Mouse (Mus musculus): ENCODE data around the gene Fbxl4. TPM values are rescaled to one million over a fixed set of nuclear protein-coding genes. Genes with fewer than 3 reads are reported as not detected.

Gene Fbxl4
- polyA plus RNA-seq, 1 experiment from 2014 or later = 5.3 TPM

DNA sequence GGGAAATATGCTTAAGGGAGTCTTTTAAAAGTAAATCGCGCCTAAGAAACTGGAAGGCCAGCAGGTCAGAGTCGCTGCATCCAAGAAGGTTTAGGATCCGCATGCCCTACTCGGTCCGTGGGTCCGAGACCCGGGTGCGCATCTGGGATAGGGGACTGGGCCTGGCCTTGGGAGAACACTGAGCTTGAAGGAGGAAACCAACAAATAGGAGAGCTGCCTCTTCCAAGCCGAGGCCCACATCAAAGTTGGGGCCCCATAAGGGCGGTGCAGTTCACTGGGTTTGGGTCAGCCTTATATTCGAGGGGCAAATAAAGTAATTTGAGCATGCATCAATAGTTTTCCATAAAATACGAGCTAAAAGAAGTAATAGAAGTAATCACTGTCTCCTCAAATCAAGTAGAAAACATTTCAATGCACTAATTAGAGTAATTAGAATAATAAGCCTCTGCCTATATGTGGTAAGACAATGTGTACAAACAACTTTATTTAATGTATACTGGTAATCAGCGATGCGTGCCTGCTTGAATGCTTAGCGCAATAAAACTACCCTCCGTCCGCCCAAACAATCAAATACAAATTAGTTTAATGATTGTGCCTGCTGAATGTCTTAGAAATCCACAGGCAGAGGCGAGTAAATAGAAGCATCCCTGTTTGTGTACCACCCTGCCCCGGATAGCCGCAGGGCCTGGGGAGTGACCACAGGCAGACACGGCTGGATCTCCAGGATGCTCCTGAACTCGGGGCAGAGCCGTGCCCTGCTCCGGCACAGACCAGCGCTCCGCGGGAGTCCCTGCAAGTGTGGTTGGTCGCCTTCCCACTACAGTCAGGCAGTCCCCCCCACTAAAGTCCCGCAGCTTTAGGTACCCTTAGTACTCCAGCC lies 121.4 kb downstream of the Fbxl4 start:
- WGBS (ENCODE audit: insufficient replicate concordance) = 4% methylated on average over 30 of the region's 30 CpGs
- H3K4me3 ChIP-seq = no peak overlapping the region
- no peaks in the 10 kb centered on the region for H3K36me3 ChIP-seq
- H3K4me1 ChIP-seq = no peaks in the 10 kb centered on the region
- no peak overlapping the region for H3K27ac ChIP-seq
- H3K9me3 ChIP-seq (replicated peaks) = no peaks in the 10 kb centered on the region
- no peak overlapping the region for H3K9ac ChIP-seq
- ATAC-seq = no peak
- H3K27me3 ChIP-seq (replicated peaks) = peaks cover 88% of the 10 kb centered on the region
- H3K4me2 ChIP-seq = no peak overlapping the region

DNA sequence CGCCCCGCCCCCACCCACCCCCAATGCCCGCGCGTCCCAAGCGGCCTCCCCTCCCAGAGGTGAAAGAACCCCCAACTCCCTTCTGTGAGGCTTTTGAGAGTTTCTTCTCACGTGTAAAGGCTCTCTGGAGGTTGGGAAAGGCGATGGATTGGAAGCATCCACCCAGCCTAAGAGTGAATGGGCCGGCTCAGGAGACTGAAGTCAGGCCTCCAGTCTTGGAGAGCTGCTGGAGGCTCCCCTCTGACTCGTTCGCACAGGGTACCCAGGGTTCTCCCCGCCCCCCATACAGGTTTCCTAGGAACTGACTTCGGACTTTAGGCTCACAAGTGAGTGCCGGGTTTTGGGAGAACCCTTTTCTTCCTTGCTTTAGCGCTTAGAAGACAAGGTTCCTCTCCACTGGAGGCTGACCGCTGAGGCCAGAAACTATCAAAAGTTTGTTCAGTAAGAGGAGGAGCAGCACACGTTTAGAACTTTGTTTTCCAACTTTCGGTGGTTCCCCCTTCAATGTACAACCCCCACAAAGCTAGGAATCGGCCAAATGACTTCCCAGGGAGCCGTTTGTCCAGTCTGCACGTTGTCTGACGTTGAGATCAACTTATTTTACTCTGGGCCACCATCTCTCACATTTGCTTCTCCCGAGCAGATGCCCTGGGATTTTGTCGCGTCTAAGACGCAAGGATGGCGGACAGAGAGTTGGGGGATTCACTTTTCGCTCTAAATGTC lies 122.2 kb downstream of the Fbxl4 start:
- Histone ChIP-seq H3K4me3 (no peak overlapping the region), H3K9me3 (replicated peaks) (no peaks in the 10 kb centered on the region), H3K9ac (no peak overlapping the region), H3K4me1 (no peaks in the 10 kb centered on the region), H3K36me3 (no peaks in the 10 kb centered on the region), H3K27ac (no peak overlapping the region), H3K4me2 (no peak overlapping the region), H3K27me3 (replicated peaks) (peaks cover 85% of the 10 kb centered on the region)
- 1% methylated on average over 28 of the region's 28 CpGs for WGBS (ENCODE audit: insufficient replicate concordance)
- ATAC-seq = no peak

DNA sequence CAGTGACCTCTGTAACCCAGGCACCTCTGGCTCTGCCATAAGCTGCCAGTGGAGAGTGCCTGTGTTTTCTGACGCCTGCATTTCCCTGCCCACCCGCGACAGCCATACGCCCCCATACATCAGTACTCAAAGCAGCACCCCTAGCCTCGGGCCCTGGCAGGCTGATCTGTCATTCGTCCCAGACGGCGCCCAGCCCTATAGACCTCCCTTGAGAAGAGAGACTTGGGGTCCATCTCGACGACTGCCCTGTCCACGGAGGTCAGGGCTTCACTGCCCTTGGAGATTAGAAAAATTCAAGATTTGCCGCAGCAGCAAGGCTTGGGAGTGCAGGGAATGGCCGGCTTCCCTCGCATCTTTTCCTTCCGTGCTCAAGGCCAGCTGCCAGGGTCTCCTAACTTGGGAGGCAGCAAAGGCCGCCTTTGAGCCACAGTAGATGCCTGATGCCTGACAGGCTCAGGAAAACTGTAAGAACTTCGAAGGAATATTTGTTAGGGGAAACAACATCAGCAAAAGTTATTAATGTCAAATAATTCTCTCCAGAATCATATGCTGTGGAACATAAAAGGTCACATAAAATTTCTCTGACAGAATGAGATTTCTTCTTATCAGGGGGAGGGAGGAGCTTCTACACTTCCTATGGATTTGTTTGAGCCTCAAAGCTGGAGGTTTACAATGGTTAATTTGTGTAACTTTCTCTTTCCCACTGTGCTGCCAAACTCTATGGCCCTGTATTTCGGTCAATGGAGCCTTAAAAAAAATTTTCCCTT lies 122.9 kb downstream of the Fbxl4 start:
- Histone ChIP-seq H3K4me3 (no peak overlapping the region), H3K9me3 (replicated peaks) (no peaks in the 10 kb centered on the region), H3K4me1 (no peaks in the 10 kb centered on the region), H3K4me2 (no peak overlapping the region), H3K27me3 (replicated peaks) (peaks cover 79% of the 10 kb centered on the region), H3K36me3 (no peaks in the 10 kb centered on the region), H3K9ac (no peak overlapping the region), H3K27ac (no peak overlapping the region)
- 3% methylated on average over 18 of the region's 18 CpGs for WGBS (ENCODE audit: insufficient replicate concordance)
- ATAC-seq = no peak

DNA sequence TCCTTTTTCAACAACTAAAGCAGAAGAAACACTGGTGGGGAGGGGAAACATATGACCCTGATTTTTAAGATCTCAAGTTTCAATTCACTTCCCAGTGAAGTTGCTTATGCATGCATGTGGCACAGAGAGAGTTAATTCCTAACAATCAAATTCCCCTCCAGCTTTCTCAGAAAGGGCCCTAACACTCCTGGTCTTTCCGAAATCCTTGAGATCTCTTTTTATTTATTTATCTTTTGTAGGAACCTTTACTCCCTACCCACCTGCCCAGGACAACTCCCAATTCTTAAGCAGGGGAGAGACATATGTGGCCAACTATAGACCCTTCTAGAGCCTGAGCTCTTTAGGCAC lies 123.5 kb downstream of the Fbxl4 start:
- Histone ChIP-seq H3K9ac (no peak overlapping the region), H3K4me2 (no peak overlapping the region), H3K4me3 (no peak overlapping the region), H3K27me3 (replicated peaks) (peaks cover 79% of the 10 kb centered on the region), H3K27ac (no peak overlapping the region), H3K9me3 (replicated peaks) (no peaks in the 10 kb centered on the region), H3K4me1 (no peaks in the 10 kb centered on the region), H3K36me3 (no peaks in the 10 kb centered on the region)
- no peak for ATAC-seq
- WGBS (ENCODE audit: insufficient replicate concordance) = 10% methylated on average over 1 of the region's 1 CpGs

DNA sequence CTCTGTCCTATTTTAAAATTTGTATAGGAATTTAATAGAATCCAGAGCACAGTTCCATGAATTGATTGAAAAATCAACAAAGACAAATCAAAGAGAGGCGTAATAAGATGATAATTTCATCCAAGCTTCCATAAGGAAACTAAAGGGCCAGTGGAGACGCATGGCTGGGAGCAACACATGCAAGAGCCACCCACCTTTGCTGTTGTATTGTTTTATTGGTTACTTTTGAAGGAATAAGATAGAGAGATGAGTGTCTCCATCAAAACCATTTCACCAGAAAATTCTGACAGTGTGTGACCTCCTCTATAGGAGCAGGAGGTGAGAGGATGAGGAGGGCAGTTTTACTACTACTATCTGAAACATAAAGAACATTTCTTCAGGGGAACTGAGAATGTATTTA lies 124.8 kb downstream of the Fbxl4 start:
- WGBS (ENCODE audit: insufficient replicate concordance) = 11% methylated on average over 2 of the region's 2 CpGs
- no peak overlapping the region for H3K4me2 ChIP-seq
- H3K9ac ChIP-seq = no peak overlapping the region
- H3K27ac ChIP-seq = no peak overlapping the region
- ATAC-seq = no peak
- no peaks in the 10 kb centered on the region for H3K9me3 ChIP-seq (replicated peaks)
- H3K36me3 ChIP-seq = no peaks in the 10 kb centered on the region
- H3K4me1 ChIP-seq = no peaks in the 10 kb centered on the region
- no peak overlapping the region for H3K4me3 ChIP-seq
- peaks cover 79% of the 10 kb centered on the region for H3K27me3 ChIP-seq (replicated peaks)

DNA sequence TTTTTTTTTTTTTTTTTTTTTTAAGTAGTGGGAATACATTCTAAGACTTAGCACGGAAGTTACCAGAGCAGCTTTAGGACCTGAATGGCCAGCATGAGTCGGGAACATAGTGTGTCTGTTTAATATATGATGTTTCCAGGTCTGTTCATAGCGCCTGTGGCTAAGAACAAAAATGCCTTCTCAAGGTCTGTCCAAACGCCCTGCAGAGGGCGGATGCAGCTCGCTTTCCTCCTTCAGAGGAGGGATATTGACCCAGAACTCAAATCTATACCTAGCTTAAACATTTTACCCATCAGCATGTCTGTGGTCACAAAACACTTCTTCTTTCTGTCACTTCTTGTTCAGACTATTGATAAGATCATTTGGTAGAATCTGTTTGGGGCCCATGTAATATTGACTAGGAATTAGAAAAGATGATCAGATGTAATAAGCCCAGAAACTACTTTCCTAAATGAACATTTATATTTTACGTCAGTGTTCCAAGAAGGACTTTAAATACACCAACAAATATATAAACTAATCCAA lies 125.5 kb downstream of the Fbxl4 start:
- no peaks in the 10 kb centered on the region for H3K9me3 ChIP-seq (replicated peaks)
- H3K27ac ChIP-seq = no peak overlapping the region
- no peak overlapping the region for H3K9ac ChIP-seq
- peaks cover 4% of the 10 kb centered on the region; the same call in 1 of the 2 replicates for H3K4me1 ChIP-seq
- 6% methylated on average over 7 of the region's 7 CpGs for WGBS (ENCODE audit: insufficient replicate concordance)
- peaks cover 79% of the 10 kb centered on the region for H3K27me3 ChIP-seq (replicated peaks)
- no peak overlapping the region for H3K4me3 ChIP-seq
- no peaks in the 10 kb centered on the region for H3K36me3 ChIP-seq
- no peak overlapping the region for H3K4me2 ChIP-seq
- no peak for ATAC-seq

DNA sequence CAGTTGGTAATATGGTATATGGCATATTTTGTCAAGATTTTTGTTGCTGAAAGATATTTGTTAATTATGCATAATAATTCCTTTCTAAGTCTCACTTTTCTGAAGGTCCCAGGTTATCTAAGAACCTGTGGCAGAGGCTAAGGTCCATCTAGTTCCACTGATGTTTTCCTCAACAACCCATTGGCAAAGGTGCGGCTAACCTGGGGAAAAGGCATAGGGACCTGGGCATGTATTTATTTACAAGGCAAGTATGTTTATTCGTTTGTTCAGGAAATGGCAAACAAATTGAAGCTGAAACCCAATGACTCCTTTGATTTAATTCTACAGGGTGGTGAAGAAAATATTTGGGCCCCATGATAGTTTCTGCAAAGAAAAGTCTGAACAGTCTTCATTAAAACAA lies 126.2 kb downstream of the Fbxl4 start:
- no peak for ATAC-seq

More for the DNA sequence above, 126.2 kb downstream of the Fbxl4 start:
- Histone ChIP-seq H3K9ac (no peak overlapping the region), H3K4me3 (no peak overlapping the region), H3K4me1 (peaks cover 6% of the 10 kb centered on the region; the same call in 1 of the 2 replicates), H3K9me3 (replicated peaks) (no peaks in the 10 kb centered on the region), H3K36me3 (no peaks in the 10 kb centered on the region), H3K4me2 (no peak overlapping the region), H3K27me3 (replicated peaks) (peaks cover 80% of the 10 kb centered on the region), H3K27ac (no peak overlapping the region)
- WGBS (ENCODE audit: insufficient replicate concordance) = 12% methylated on average over 2 of the region's 2 CpGs

Other genes starting within 250 kb of the Fbxl4 start
- not detected in 2 replicates for gene Pou3f2, start 130.8 kb downstream of the Fbxl4 start, polyA plus RNA-seq (2016; fragmentation: Nextera tagmentation; extraction: Ambion mirVana)